Mouse (Mus musculus) urinary bladder, postnatal 36 days (tissue): ENCODE results near the gene Abhd11.
"Not testable (repeated sequence)": the region's sequence is repeated elsewhere in the genome, so short reads cannot be mapped to it uniquely, and the experiment has no call there.

ENCODE experiments used
- DNase-seq, 2 experiments: peaks; one replicate each; pipeline ENCODE4 v3.0.0; 2022; ENCODE audit warnings: low spot score in 2 of 2, mixed read lengths in 1 of 2

Abhd11 gene

DNA sequence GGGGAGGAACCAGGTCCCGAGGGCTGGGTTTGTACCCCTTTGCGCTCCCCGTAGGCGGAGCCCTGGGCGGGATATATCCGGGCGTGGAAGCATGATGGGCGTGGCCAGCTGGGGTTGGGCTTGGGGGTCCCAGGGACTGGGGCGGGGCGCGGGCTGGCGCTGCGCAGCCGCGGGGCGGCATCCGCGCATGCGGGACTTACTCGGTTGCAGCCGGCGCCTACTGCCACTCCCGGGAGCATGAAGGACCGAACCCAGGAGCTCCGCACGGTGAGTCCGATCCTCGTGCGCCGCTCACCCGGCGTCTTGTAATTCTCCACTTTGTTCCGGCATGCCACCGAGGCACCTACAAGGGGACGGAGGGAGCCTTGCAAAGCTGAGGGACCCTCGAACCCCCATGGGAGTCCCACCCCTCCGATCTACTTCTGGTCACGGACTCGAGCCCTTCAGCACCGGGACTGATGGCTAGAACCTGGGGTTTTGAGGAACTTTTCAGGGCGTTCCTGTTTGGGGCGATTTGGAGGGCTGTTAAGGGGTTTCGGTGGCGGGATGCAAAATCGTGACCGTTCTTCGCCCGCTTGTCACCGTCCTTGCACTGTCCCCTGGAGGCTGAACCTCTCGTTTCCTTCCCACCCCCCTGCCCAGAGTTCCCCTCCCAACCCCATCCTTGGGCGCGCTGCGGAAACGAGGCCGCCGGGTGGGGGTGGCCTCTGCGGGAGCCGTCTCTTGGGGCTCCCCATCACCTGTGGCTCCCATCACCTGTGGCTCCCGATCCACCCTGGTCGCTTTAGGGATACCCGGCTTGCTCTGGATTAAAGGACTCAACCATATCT lies 14.6 kb downstream of the Abhd11 start, which contains the start of gene Stx1a:
Gene Stx1a, plus strand, starts transcription at position 139 of the 830 bp plus-strand sequence.
- DNase-seq: peak; percentile 76 to 86

GRCm38 (mm10) chr5:135024665-135025224 lies 15.8 kb downstream of the Abhd11 start:
- DNase-seq: no peak

DNA sequence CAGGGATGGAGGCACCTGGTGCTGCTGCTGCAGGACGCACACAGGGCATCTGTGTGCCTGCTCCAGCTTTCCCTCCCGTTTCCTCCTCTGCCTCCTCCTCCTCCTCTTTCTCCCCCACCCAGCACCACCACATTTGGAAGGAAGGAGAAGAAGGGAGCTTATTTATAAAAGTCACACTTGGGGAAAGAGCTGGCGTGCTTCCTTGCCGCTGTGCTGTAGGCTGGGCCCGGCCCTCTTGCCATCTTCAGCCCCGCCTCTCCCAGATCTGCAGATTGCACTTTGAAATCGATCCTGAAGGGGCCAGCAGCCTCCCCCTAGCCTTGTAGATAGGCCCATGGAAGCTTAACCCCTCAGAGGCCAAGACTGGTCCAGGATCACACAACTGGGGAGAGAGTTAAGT lies 16.9 kb downstream of the Abhd11 start:
- no peak for DNase-seq

DNA sequence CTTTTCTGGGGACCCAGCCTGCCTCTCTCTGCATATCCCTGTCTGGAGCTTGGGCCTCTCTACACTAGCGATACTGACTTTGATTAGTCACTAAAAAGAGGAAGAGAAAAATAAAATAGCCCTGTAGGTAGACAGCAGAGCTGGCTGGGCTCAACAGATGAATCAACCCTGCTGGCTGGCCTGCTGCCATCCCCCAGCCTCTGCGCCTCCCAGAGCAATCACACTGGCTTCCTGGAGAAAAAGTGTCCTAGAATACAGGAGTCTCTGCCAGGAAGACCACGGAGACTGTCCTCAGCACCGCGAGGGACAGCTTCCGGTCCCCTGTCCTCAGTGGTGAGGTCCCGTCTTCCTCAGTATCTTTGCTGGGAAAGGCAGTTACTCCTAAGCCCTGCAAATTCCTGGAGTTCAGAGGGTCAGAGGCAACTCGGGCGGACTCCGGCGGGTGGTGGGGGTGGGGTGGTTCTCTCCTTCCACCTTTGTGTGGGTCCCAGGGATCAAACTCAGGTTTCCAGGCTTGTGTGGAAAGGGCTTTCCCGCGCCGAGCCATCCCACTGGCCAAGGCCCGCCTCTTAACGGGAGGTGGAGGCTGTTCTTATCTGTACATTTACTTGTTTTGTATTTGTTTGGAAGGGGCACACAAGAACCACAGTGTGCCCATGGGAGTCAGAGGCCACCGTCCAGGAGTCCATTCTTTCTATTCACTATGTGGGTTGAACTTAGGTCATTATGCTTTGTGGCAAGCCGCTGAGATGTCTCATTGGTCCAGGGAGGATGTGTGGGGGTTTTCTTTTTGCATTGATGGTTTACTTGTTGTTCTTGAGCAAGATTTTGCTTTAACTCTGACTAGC lies 20.3 kb downstream of the Abhd11 start:
- peak; percentile 44 to 52 for DNase-seq

DNA sequence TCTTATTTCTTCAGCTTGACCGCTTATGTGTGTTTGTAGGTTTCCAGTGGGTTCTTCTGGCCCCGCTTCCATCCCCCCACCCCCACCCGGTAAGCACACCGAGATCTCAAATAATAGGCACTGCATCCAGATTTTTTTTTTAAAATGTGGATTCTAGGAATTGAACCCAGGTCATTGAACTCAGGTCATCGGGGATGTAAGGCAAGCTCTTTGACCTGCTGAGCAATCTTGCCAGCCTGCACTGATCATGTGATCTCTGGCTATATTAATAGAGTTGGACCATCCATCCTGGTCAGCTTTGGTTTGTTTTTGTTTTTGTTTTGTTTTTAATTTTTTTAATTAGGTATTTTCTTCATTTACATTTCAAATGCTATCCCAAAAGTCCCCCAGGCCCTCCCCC lies 23.6 kb downstream of the Abhd11 start:
- DNase-seq: no peak

DNA sequence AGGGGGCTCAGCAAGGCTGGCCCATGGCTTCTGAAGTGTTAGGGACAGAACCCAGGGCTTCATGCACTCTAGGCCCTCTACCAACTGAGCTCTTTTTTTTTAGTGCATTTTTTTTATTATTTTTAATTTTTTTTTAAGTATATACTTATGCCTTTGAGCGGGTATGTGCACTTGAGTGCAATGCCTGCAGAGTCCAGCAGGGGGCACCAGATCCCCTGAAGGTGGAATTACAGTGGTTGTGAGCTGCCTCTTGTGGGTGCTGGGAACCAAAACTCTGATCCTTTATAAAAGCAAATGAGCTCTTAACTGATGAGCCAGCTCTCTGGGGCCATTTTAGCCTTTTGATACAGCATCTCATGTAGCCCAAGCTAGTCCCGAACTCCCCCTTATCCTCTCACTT lies 25.6 kb downstream of the Abhd11 start:
- DNase-seq: no peak

DNA sequence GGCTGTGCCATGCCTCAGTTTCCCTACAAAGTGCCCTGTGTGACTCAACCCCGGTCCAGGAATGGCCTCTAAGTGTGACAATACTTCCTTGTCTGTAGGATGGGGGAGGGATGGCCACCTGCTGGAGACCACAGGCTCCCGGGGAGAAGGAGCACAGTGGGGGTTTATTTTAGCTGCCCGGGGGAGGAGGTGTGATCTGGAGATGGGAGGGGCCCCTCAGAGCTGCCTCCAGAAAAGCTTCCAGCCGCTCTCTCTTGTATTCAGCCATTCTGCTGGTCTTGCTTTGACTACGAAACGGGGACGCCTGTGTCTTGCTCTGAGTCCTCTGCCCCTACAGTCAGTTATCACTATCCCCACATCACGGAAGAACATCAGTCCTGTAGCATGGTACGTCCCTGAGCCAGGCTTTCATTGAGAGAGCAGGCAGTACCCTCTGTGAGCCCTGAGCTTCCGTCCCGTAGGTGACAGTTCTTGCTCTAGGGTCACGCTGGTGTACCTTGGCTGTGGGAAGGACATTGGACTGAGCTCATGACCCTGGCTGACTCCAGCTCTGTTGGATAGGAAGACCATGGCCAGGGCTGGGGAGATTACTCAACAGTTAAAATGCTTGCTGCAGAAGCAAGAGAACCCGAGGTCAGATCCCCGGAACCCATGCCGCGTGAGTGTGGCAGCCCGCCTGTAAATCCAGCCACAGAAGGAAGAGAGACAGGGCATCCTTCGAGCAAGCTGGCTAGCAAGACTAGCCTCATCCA lies 26.8 kb downstream of the Abhd11 start:
- DNase-seq: no peak

- no peak for DNase-seq
Observed at GRCm38 (mm10) chr5:135037946-135038345, 29.0 kb downstream of the Abhd11 start.

- DNase-seq: no peak
Observed at GRCm38 (mm10) chr5:135039541-135039940, 30.6 kb downstream of the Abhd11 start.

GRCm38 (mm10) chr5:135040059-135040458 lies 31.1 kb downstream of the Abhd11 start:
- DNase-seq: no peak

DNA sequence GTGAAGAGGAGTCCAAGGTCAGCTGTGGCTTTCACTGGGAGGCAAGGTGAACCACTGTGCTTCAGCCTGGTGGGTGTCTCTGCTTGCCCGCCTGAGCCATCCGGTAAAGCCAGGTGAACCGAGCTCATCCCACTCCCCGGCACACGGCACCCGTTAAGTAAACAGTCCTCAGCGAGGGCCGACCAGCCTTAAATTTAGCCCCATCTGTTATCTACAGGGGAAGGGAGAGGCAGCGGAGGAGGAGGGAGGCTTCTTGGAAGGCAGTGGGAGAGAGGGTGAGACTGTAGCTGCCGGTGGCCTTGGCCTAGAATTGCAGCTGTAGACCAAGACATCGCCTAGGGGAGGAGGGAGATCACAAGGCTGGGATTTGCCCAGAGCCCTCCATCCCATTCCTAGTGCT lies 31.8 kb downstream of the Abhd11 start:
- DNase-seq: no peak

DNA sequence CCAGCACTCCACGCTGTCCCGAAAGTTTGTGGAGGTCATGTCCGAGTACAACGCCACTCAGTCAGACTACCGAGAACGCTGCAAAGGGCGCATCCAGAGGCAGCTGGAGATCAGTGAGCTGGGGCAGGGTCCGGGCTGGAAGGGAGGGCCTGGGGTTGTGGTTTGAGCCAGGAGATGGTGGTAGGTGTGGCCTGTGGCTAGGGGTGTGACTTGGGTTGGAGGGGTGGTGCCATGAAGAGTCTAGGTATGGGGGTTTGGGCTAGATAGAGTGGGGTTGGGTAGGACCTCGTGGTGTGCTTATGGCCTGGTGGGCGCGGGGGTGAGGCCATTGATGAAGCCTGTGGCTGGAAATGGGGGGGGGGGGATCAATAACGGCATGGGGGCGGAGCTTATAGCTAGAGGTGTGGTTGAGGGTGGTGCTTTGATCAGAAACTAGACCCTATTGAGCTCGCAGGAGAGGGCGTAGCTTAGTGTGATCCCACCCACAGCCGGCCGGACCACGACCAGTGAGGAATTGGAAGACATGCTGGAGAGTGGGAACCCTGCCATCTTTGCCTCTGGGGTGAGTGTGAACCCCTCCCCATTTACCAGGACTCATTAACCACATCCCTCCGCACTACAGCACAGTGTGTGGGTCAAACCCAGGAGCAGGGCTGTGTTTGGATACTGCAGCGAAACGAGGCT lies 33.3 kb downstream of the Abhd11 start:
- no peak for DNase-seq

DNA sequence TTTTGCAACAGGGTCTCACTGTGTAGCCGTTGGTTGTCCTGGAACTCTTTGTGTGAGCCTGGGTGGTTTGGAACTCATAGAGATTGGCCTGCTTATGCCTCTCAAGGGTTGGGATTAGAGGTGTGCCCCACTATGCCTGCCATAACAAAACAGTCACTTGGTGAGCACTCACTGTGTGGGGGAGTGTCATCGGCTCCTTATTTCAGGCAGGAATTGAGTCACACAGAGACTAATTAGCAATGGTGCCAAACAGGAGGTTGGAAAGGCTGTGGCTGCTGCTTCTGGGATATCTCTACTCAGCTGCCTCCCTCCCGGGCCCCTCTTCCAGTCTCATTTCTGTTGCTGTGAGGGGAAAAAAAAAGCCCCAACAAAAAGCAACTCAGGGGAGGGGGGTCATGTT lies 35.6 kb downstream of the Abhd11 start:
- DNase-seq: no peak

DNA sequence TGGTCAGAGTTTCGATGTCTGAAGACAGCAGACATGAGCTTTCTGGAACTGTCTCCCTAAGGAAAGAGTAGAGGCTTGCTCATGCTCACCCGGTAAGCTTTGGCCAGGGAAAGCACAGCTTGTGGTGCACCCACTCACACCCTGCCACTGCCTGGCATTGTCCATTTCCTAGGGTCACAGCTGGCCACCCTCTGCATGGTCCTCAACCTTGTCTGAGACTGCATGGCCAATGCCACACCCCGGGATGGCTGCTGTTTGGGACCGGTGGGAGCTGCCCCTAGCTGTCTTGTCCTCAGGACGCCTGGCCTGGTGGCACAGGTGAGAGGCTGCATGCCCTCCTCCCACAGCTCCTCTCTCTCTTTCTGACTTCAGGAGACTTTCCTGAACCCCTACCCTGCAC lies 39.6 kb downstream of the Abhd11 start:
- no peak for DNase-seq

- DNase-seq: not testable (repeated sequence)
Observed at GRCm38 (mm10) chr5:135049268-135049667, 40.3 kb downstream of the Abhd11 start.

GRCm38 (mm10) chr5:135053356-135053755 lies 44.4 kb downstream of the Abhd11 start:
- no peak for DNase-seq
